ENCODE assay signal across 1 mouse cellular context in the genomic region with DNA sequence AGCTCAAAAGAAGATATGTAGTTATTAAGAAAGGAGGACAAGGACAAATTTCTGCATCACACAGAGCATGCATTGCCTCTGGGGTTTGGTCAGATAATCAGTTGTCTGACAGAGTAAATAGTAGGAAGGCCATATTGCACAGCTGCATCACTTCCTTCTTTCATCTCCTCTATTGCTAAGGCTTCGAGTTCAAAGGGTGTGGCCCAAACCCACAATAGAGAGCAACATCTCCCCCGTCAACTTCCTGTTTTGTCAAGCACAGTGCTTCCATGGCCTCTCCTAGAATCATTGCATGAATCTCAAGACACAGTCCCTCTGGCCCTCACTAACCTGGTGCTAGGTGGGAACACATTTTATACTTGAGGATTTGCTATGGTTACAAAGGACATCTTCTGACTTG.
A peak's percentile ranks its signal among the peaks of the same experiment; 100 is the strongest.
TF ChIP-seq lines count a peak whose summit lies in the region.

No protein-coding gene starts in this region.

TF ChIP-seq in CH12.LX, 34 proteins besides CTCF, POLR2A, EP300 and RAD21:
- TF ChIP-seq BHLHE40 (IDR thresholded peaks at IDR 0.05; ENCODE audit: low read depth, low read length): 0 out of 2 replicates have a peak, but pooled peaks have one; percentile 28
- TF ChIP-seq ZNF384 (IDR thresholded peaks at IDR 0.05; ENCODE audit: low read depth, low read length): no peak
- TF ChIP-seq MAX (IDR thresholded peaks at IDR 0.05; ENCODE audit: low read length): peak; percentile 72
- no peak for TF ChIP-seq MAFK (IDR thresholded peaks at IDR 0.05; ENCODE audit: insufficient replicate concordance, low read length)
- TF ChIP-seq TCF12 (IDR thresholded peaks at IDR 0.05; ENCODE audit: low read depth, low read length): no peak
- TF ChIP-seq ZKSCAN1 (IDR thresholded peaks at IDR 0.05; ENCODE audit: borderline replicate concordance, low read depth, low read length): no peak
- TF ChIP-seq NELFE (IDR thresholded peaks at IDR 0.05; ENCODE audit: low read depth, low read length): no peak
- no peak for TF ChIP-seq UBTF (IDR thresholded peaks at IDR 0.05; ENCODE audit: low read depth, low read length)
- no peak for TF ChIP-seq PAX5 (IDR thresholded peaks at IDR 0.05; ENCODE audit: low read length)
- TF ChIP-seq MEF2A (IDR thresholded peaks at IDR 0.05; ENCODE audit: borderline replicate concordance, low read depth, low read length): no peak
- no peak for TF ChIP-seq POLR2AphosphoS2 (IDR thresholded peaks at IDR 0.05; ENCODE audit: low read depth, low read length)
- no peak for TF ChIP-seq USF1 (IDR thresholded peaks at IDR 0.05; ENCODE audit: low read depth, low read length)
- TF ChIP-seq IRF4 (IDR thresholded peaks at IDR 0.05; ENCODE audit: low read depth, low read length): 0 out of 2 replicates have a peak, but pooled peaks have one; percentile 10
- no peak for TF ChIP-seq SIN3A (IDR thresholded peaks at IDR 0.05; ENCODE audit: low read length)
- TF ChIP-seq ELF1 (IDR thresholded peaks at IDR 0.05; ENCODE audit: low read depth, low read length): peak; percentile 68
- no peak for TF ChIP-seq HCFC1 (IDR thresholded peaks at IDR 0.05; ENCODE audit: low read depth, low read length)
- TF ChIP-seq CHD2 (IDR thresholded peaks at IDR 0.05; ENCODE audit: low read length): no peak
- TF ChIP-seq SMC3 (IDR thresholded peaks at IDR 0.05; ENCODE audit: low read depth, low read length): no peak
- no peak for TF ChIP-seq E2F4 (IDR thresholded peaks at IDR 0.05; ENCODE audit: insufficient replicate concordance, low read depth, low read length)
- TF ChIP-seq GABPA (IDR thresholded peaks at IDR 0.05; ENCODE audit: insufficient replicate concordance, low read depth, low read length): no peak
- no peak for TF ChIP-seq KAT2A (IDR thresholded peaks at IDR 0.05; ENCODE audit: insufficient replicate concordance, low read length)
- 0 out of 2 replicates have a peak, but pooled peaks have one; percentile 12 for TF ChIP-seq ETS1 (conservative IDR thresholded peaks at IDR 0.05; ENCODE audit: low read depth, low read length)
- no peak for TF ChIP-seq USF2 (conservative IDR thresholded peaks at IDR 0.05; ENCODE audit: low read depth, low read length)
- TF ChIP-seq MAZ (IDR thresholded peaks at IDR 0.05; ENCODE audit: low read depth, low read length): no peak
- TF ChIP-seq TBP (conservative IDR thresholded peaks at IDR 0.05; ENCODE audit: low read depth, low read length): 0 out of 2 replicates have a peak, but pooled peaks have one; percentile 10
- no peak for TF ChIP-seq ZC3H11A (IDR thresholded peaks at IDR 0.05; ENCODE audit: low read depth, low read length)
- no peak for TF ChIP-seq JUN (IDR thresholded peaks at IDR 0.05; ENCODE audit: insufficient read depth, low read depth, low read length)
- TF ChIP-seq MYC (IDR thresholded peaks at IDR 0.05; ENCODE audit: low read depth, low read length): no peak
- TF ChIP-seq RCOR1 (conservative IDR thresholded peaks at IDR 0.05; ENCODE audit: low read depth, low read length): 0 out of 2 replicates have a peak, but pooled peaks have one; percentile 32
- peak; percentile 38; the same call in 1 of the 2 replicates for TF ChIP-seq MXI1 (IDR thresholded peaks at IDR 0.05; ENCODE audit: low read depth, low read length)
- TF ChIP-seq CHD1 (IDR thresholded peaks at IDR 0.05; ENCODE audit: low read depth, low read length): no peak
- no peak for TF ChIP-seq NRF1 (IDR thresholded peaks at IDR 0.05; ENCODE audit: low read depth, low read length)
- TF ChIP-seq ZMIZ1 (IDR thresholded peaks at IDR 0.05; ENCODE audit: low read depth, low read length): no peak
- TF ChIP-seq JUND (conservative IDR thresholded peaks at IDR 0.05; ENCODE audit: low read depth, low read length): no peak
TF ChIP-seq in CH12.LX: peak in this region for 8.
